Mouse (Mus musculus): ENCODE results near the gene Vmn2r33. TPM values are rescaled to one million over a fixed set of nuclear protein-coding genes. Genes with fewer than 3 reads are reported as not detected.
"Not testable (repeated sequence)": the region's sequence is repeated elsewhere in the genome, so short reads cannot be mapped to it uniquely, and the experiment has no call there.

Vmn2r33 gene
- not detected in 2 replicates for polyA plus RNA-seq (2012; ENCODE audit: insufficient read depth, insufficient read length, missing spikeins)

GRCm38 (mm10) chr7:7566686-7567085, at the start of gene Vmn2r33:
Gene Vmn2r33, minus strand, starts transcription at chr7:7566786.
- H3K4me1 ChIP-seq (ENCODE audit: control insufficient read depth, insufficient read depth, low read length); H3K4me3 ChIP-seq (ENCODE audit: insufficient read depth, low read length); H3K27ac ChIP-seq (ENCODE audit: insufficient read depth, low read depth, low read length): not testable (repeated sequence)

Other genes with a start within 250 kb of the Vmn2r33 start
- 0.07 and 0.21 TPM in 2 replicates for gene Vmn2r30, start 229.2 kb downstream of the Vmn2r33 start, polyA plus RNA-seq (2012; ENCODE audit: insufficient read depth, insufficient read length, missing spikeins)
- gene Gm45783, start 192.2 kb downstream of the Vmn2r33 start, polyA plus RNA-seq (2012; ENCODE audit: insufficient read depth, insufficient read length, missing spikeins) = not detected in 2 replicates
- gene Vmn2r31, start 167.1 kb downstream of the Vmn2r33 start, polyA plus RNA-seq (2012; ENCODE audit: insufficient read depth, insufficient read length, missing spikeins) = 0.09 and 0.12 TPM in 2 replicates
- gene Vmn2r32, start 86.8 kb downstream of the Vmn2r33 start, polyA plus RNA-seq (2012; ENCODE audit: insufficient read depth, insufficient read length, missing spikeins) = not detected in 2 replicates
- gene Vmn2r34, start 122.7 kb upstream of the Vmn2r33 start, polyA plus RNA-seq (2012; ENCODE audit: insufficient read depth, insufficient read length, missing spikeins) = not detected in 2 replicates

All from bone marrow macrophage, adult 2 months (primary cell).